Mouse (Mus musculus) embryonic facial prominence, embryonic 14.5 days (tissue): Measurements from ENCODE around the gene Aox3. TPM values are rescaled to one million over a fixed set of nuclear protein-coding genes. Genes with fewer than 3 reads are reported as not detected.

Experiments used
- ATAC-seq: fragments of 200-750 bp; cut with Nextera tagmentation; 2 replicates; pipeline ENCODE4 v1.8.0; 2017; ENCODE audit warnings: low read depth, moderate number of reproducible peaks, moderate TSS enrichment
- DNase-seq: peaks from one replicate; pipeline ENCODE4 v3.0.0-alpha.2; 2015; ENCODE audit warnings: low spot score
- H3K27ac ChIP-seq: fragments of 300-500 bp; sonication (generic); replicated peaks from 2 replicates; pipeline ENCODE4 v1.5.1; 2014; ENCODE audit warnings: low read depth, mild to moderate bottlenecking, low read length, moderate library complexity
- H3K27me3 ChIP-seq: fragments of 300-500 bp; sonication (generic); replicated peaks from 2 replicates; pipeline ENCODE4 v1.6.1; 2014; ENCODE audit warnings: low read length; ENCODE audit not compliant: control insufficient read depth, insufficient read depth
- H3K36me3 ChIP-seq: fragments of 300-500 bp; sonication (generic); 2 replicates; pipeline ENCODE4 v1.6.1; 2014; ENCODE audit warnings: low read length, mixed read lengths; ENCODE audit not compliant: control insufficient read depth, insufficient read depth
- H3K4me1 ChIP-seq: fragments of 300-500 bp; sonication (generic); 2 replicates; pipeline ENCODE4 v1.6.1; 2014; ENCODE audit warnings: antibody characterized with exemption, low read length; ENCODE audit not compliant: control insufficient read depth, insufficient read depth
- H3K4me2 ChIP-seq: fragments of 300-500 bp; sonication (generic); 2 replicates; pipeline ENCODE4 v1.6.1; 2014; ENCODE audit warnings: low read depth, mild to moderate bottlenecking, low read length, moderate library complexity, mixed read lengths
- H3K4me3 ChIP-seq: fragments of 300-500 bp; sonication (generic); 2 replicates; pipeline ENCODE4 v1.5.1; 2014; ENCODE audit warnings: low read depth, mild to moderate bottlenecking, low read length
- H3K9ac ChIP-seq: fragments of 300-500 bp; sonication (generic); 2 replicates; pipeline ENCODE4 v1.6.1; 2014; ENCODE audit warnings: low read depth, mild to moderate bottlenecking, low read length, moderate library complexity, mixed read lengths
- H3K9me3 ChIP-seq: fragments of 300-500 bp; sonication (generic); 2 replicates; pipeline ENCODE4 v1.6.1; 2016; ENCODE audit warnings: low read length; ENCODE audit not compliant: control insufficient read depth
- WGBS: fragments of 180-500 bp; shearing (Covaris S2); extraction: QIAGEN DNeasy Blood & Tissue Kit; methylation state at CpG from one replicate; pipeline ENCODE4 v1.1.7; 2014; 5-methylcytosine and 5-hydroxymethylcytosine counted together
- polyA plus RNA-seq: library from polyadenylated mRNA; unstranded; fragments of >200 nt; fragmentation: Nextera tagmentation; extraction: Ambion mirVana; gene quantifications from 2 replicates; pipeline ENCODE4 v1.2.1, GENCODE M21; 2014

Gene Aox3
- polyA plus RNA-seq, 1 experiment from 2014 or later: 1.8 TPM

GRCm38 (mm10) chr1:58144384-58145069, 31.6 kb downstream of the Aox3 start:
- no peaks in the 10 kb centered on the region for H3K27me3 ChIP-seq
- H3K4me3 ChIP-seq: no peak overlapping the region
- no peaks in the 10 kb centered on the region for H3K9me3 ChIP-seq
- WGBS: 59% methylated on average over 10 of the region's 10 CpGs
- DNase-seq (peak; percentile 70), ATAC-seq (no peak)
- H3K4me1 ChIP-seq: no peaks in the 10 kb centered on the region
- H3K36me3 ChIP-seq: no peaks in the 10 kb centered on the region
- H3K27ac ChIP-seq: no peak overlapping the region
- H3K4me2 ChIP-seq: no peak overlapping the region
- no peak overlapping the region for H3K9ac ChIP-seq

GRCm38 (mm10) chr1:58146026-58146425, 33.1 kb downstream of the Aox3 start:
- H3K9me3 ChIP-seq: no peaks in the 10 kb centered on the region
- ATAC-seq: no peak

GRCm38 (mm10) chr1:58147776-58148175, 34.8 kb downstream of the Aox3 start:
- H3K4me1 ChIP-seq: no peaks in the 10 kb centered on the region
- H3K9me3 ChIP-seq: no peaks in the 10 kb centered on the region
- no peak for ATAC-seq
- DNase-seq: no peak
- no peak overlapping the region for H3K9ac ChIP-seq
- H3K36me3 ChIP-seq: no peaks in the 10 kb centered on the region
- 73% methylated on average over 6 of the region's 6 CpGs for WGBS
- no peak overlapping the region for H3K27ac ChIP-seq
- H3K4me3 ChIP-seq: no peak overlapping the region
- no peaks in the 10 kb centered on the region for H3K27me3 ChIP-seq
- no peak overlapping the region for H3K4me2 ChIP-seq

More at GRCm38 (mm10) chr1:58146026-58146425, 33.1 kb downstream of the Aox3 start:
- 90% methylated on average over 8 of the region's 10 CpGs for WGBS
- no peaks in the 10 kb centered on the region for H3K4me1 ChIP-seq
- no peak for DNase-seq
- H3K27me3 ChIP-seq: no peaks in the 10 kb centered on the region
- no peak overlapping the region for H3K27ac ChIP-seq
- no peak overlapping the region for H3K9ac ChIP-seq
- no peak overlapping the region for H3K4me3 ChIP-seq
- no peaks in the 10 kb centered on the region for H3K36me3 ChIP-seq
- H3K4me2 ChIP-seq: no peak overlapping the region

GRCm38 (mm10) chr1:58152247-58152646, 39.3 kb downstream of the Aox3 start:
- Histone ChIP-seq H3K36me3 (no peaks in the 10 kb centered on the region), H3K4me3 (no peak overlapping the region), H3K27ac (no peak overlapping the region), H3K27me3 (no peaks in the 10 kb centered on the region), H3K9me3 (no peaks in the 10 kb centered on the region), H3K4me1 (no peaks in the 10 kb centered on the region), H3K9ac (no peak overlapping the region), H3K4me2 (no peak overlapping the region)
- DNase-seq: no peak
- no peak for ATAC-seq
- 80% methylated on average over 8 of the region's 8 CpGs for WGBS

GRCm38 (mm10) chr1:58156747-58157146, 43.8 kb downstream of the Aox3 start:
- H3K4me2 ChIP-seq: no peak overlapping the region

GRCm38 (mm10) chr1:58169893-58170292, 57.0 kb downstream of the Aox3 start:
- H3K4me3 ChIP-seq: no peak overlapping the region
- H3K27me3 ChIP-seq: 0 out of 2 replicates have a peak, but pooled peaks cover 6% of the 10 kb centered on the region
- H3K4me2 ChIP-seq: no peak overlapping the region
- WGBS: 66% methylated on average over 6 of the region's 6 CpGs
- no peaks in the 10 kb centered on the region for H3K9me3 ChIP-seq
- no peak overlapping the region for H3K27ac ChIP-seq
- H3K4me1 ChIP-seq: no peaks in the 10 kb centered on the region
- H3K36me3 ChIP-seq: no peaks in the 10 kb centered on the region
- ATAC-seq (no peak), DNase-seq (no peak)
- no peak overlapping the region for H3K9ac ChIP-seq

More at GRCm38 (mm10) chr1:58156747-58157146, 43.8 kb downstream of the Aox3 start:
- WGBS: 60% methylated on average over 5 of the region's 5 CpGs
- H3K27ac ChIP-seq: no peak overlapping the region
- no peaks in the 10 kb centered on the region for H3K4me1 ChIP-seq
- H3K27me3 ChIP-seq: no peaks in the 10 kb centered on the region
- no peak overlapping the region for H3K4me3 ChIP-seq
- DNase-seq (peak; percentile 52), ATAC-seq (no peak)
- H3K9me3 ChIP-seq: no peaks in the 10 kb centered on the region
- H3K9ac ChIP-seq: no peak overlapping the region
- H3K36me3 ChIP-seq: no peaks in the 10 kb centered on the region

GRCm38 (mm10) chr1:58188514-58189175, 75.7 kb downstream of the Aox3 start:
- H3K4me3 ChIP-seq: no peak overlapping the region
- 63% methylated on average over 5 of the region's 5 CpGs for WGBS
- no peaks in the 10 kb centered on the region for H3K4me1 ChIP-seq
- no peak for DNase-seq
- H3K9me3 ChIP-seq: no peaks in the 10 kb centered on the region
- no peak for ATAC-seq
- H3K9ac ChIP-seq: no peak overlapping the region
- H3K36me3 ChIP-seq: no peaks in the 10 kb centered on the region
- H3K27ac ChIP-seq: no peak overlapping the region
- no peaks in the 10 kb centered on the region for H3K27me3 ChIP-seq
- H3K4me2 ChIP-seq: no peak overlapping the region

GRCm38 (mm10) chr1:58194317-58194716, 81.4 kb downstream of the Aox3 start:
- Histone ChIP-seq H3K4me1 (peaks cover 6% of the 10 kb centered on the region; the same call in 1 of the 2 replicates), H3K9me3 (no peaks in the 10 kb centered on the region), H3K27ac (no peak overlapping the region), H3K4me3 (no peak overlapping the region), H3K4me2 (no peak overlapping the region), H3K27me3 (no peaks in the 10 kb centered on the region), H3K9ac (no peak overlapping the region), H3K36me3 (no peaks in the 10 kb centered on the region)
- ATAC-seq: no peak
- 81% methylated on average over 12 of the region's 12 CpGs for WGBS
- DNase-seq: no peak
